Mouse (Mus musculus) small intestine, adult 2 months (tissue): ENCODE results near the gene Diaph2.

Source experiments
- CTCF ChIP-seq: fragments of 200-500 bp; IDR thresholded peaks from 2 replicates; pipeline ENCODE4 v1.5.1; 2012; ENCODE audit warnings: low read depth, mild to moderate bottlenecking, control low read depth, inconsistent platforms, low read length, moderate library complexity, mixed read lengths; ENCODE audit not compliant: insufficient replicate concordance, insufficient read length; ENCODE audit errors: extremely low read depth
- POLR2A ChIP-seq: fragments of 200-500 bp; IDR thresholded peaks from 2 replicates; pipeline ENCODE4 v1.6.1; 2012; ENCODE audit warnings: low read depth, mild to moderate bottlenecking, control low read depth, inconsistent platforms, low read length, moderate library complexity

- TF ChIP-seq POLR2A = no peak
- no peak for TF ChIP-seq CTCF
Observed at GRCm38 (mm10) chrX:130212759-130213158, 463.2 kb downstream of the Diaph2 start.
